Mouse (Mus musculus): ENCODE results near the gene Snapc3. TPM values are rescaled to one million over a fixed set of nuclear protein-coding genes. Genes with fewer than 3 reads are reported as not detected.

The Snapc3 gene
- total and polyA plus RNA-seq, 3 experiments: 18.2 to 28.7 (median 18.8) TPM

DNA sequence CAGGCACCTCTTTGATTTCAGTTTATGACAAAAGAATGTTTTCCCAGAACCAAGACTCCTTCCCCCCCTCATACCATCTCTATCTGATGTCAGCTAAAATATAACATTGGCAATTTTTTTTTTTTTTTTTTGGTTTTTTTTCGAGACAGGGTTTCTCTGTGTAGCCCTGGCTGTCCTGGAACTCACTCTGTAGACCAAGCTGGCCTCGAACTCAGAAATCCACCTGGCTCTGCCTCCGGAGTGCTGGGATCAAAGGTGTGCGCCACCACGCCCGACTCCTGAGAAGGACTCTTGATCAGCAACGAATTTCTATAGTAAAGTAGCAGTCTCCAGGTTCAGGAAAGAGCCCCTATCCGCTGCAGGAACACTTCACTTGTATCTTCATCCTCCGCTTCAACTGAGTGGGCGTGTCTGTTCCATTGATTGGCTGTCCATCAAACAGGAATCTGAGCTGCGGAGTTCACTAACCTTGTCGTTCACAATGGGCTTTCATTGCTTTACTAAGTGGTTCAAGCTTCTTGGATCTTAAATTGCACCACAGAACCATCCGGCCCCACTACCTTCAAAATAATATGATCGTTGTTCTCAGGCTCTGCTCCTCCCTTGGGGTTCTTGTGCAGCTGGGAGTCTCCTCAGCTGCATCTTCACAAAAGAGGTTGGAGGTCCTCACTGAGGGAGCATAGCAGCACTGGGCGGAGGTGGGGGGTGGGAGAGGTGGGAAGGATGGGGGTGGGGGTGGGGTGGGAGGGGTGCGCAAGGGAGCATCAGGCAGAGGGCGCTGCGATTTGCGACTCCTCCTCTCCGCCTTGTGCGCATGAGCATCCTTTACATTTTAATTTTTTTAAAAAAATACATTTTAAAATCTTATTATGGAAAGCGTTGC is 82.9 kb downstream of the Snapc3 start:
- Histone ChIP-seq H3K27ac (ENCODE audit: insufficient read depth, low read depth) (no peak overlapping the region), H3K9me3 (replicated peaks; ENCODE audit: low read length) (no peaks in the 10 kb centered on the region), H3K4me1 (ENCODE audit: control insufficient read depth in 1 of 2, insufficient read depth in 2 of 2) (peaks cover 2 to 4% of the 10 kb centered on the region in 2 experiments; a peak in 2 of 4 replicates), H3K79me2 (replicated peaks; ENCODE audit: control insufficient read depth, extremely low read depth, insufficient read depth, poor library complexity, severe bottlenecking) (no peaks in the 10 kb centered on the region), H3K4me2 (ENCODE audit: insufficient read depth, low read depth, poor library complexity, severe bottlenecking) (no peak overlapping the region), H3K4me3 (replicated peaks in 1 of 3; ENCODE audit: low read depth in 2 of 3, low read length in 2 of 3, poor library complexity in 1 of 3) (no peak overlapping the region), H3K9ac (ENCODE audit: insufficient read depth, low read depth) (no peak overlapping the region), H3K36me3 (replicated peaks in 1 of 2; ENCODE audit: control insufficient read depth in 1 of 2, insufficient read depth in 1 of 2, low read length in 1 of 2) (no peaks in the 10 kb centered on the region), H3K27me3 (replicated peaks) (no peaks in the 10 kb centered on the region)
- DNase-seq (ENCODE audit: extremely low read depth): no peak
- dilution Hi-C loops (cut with MboI; ENCODE audit: extremely low pct_ligation_motif_present, extremely low pct_unique_long_range_greater_than_20kb, low sequenced_read_pairs): no loop called here
- in situ Hi-C loops (cut with MboI; ENCODE audit: low pct_ligation_motif_present, low pct_unique_long_range_greater_than_20kb, low sequenced_read_pairs): loop anchor here (25.0 kb wide), 1 partner anchor 188 kb away; the partner anchor contains the start of gene Ttc39b
- TF ChIP-seq RAD21 (IDR thresholded peaks at IDR 0.05; ENCODE audit: low read depth, low read length) (no peak), USF1 (IDR thresholded peaks at IDR 0.05; ENCODE audit: low read depth, low read length) (no peak), SIN3A (IDR thresholded peaks at IDR 0.05; ENCODE audit: low read length) (no peak), USF2 (conservative IDR thresholded peaks at IDR 0.05; ENCODE audit: low read depth, low read length) (no peak), MAFK (IDR thresholded peaks at IDR 0.05; ENCODE audit: insufficient replicate concordance, low read length) (no peak), NELFE (IDR thresholded peaks at IDR 0.05; ENCODE audit: low read depth, low read length) (no peak), NRF1 (IDR thresholded peaks at IDR 0.05; ENCODE audit: low read depth, low read length) (no peak), EP300 (IDR thresholded peaks at IDR 0.05; ENCODE audit: low read length) (no peak), ZKSCAN1 (IDR thresholded peaks at IDR 0.05; ENCODE audit: borderline replicate concordance, low read depth, low read length) (no peak), HCFC1 (IDR thresholded peaks at IDR 0.05; ENCODE audit: low read depth, low read length) (no peak), PAX5 (IDR thresholded peaks at IDR 0.05; ENCODE audit: low read length) (no peak), ELF1 (IDR thresholded peaks at IDR 0.05; ENCODE audit: low read depth, low read length) (no peak), E2F4 (IDR thresholded peaks at IDR 0.05; ENCODE audit: insufficient replicate concordance, low read depth, low read length) (no peak)

DNA sequence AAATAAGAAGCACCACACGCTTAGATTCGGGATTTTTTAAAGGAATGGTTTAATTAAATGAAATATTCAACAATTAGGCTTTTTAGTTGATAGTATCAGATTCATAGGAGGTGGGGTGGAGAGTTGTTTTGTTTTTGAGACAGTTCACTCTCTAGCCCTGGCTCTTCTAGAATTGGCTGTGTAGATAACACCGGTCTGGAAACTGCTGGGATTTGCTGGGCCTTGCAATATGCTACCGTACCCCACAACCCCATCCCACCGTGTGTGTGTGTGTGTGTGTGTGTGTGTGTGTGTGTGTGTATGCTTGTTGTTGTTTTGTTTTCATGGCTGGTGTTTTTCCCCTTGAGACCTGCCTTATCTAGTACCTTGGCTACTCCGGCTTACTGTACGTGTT is 83.5 kb downstream of the Snapc3 start:
- peaks cover 2 to 4% of the 10 kb centered on the region in 2 experiments; a peak in 2 of 4 replicates for H3K4me1 ChIP-seq (ENCODE audit: control insufficient read depth in 1 of 2, insufficient read depth in 2 of 2)
- no peaks in the 10 kb centered on the region for H3K79me2 ChIP-seq (replicated peaks; ENCODE audit: control insufficient read depth, extremely low read depth, insufficient read depth, poor library complexity, severe bottlenecking)
- H3K27ac ChIP-seq (ENCODE audit: insufficient read depth, low read depth): no peak overlapping the region
- no peaks in the 10 kb centered on the region for H3K36me3 ChIP-seq (replicated peaks in 1 of 2; ENCODE audit: control insufficient read depth in 1 of 2, insufficient read depth in 1 of 2, low read length in 1 of 2)
- H3K4me2 ChIP-seq (ENCODE audit: insufficient read depth, low read depth, poor library complexity, severe bottlenecking): no peak overlapping the region
- no peak for DNase-seq (ENCODE audit: extremely low read depth)
- H3K27me3 ChIP-seq (replicated peaks): no peaks in the 10 kb centered on the region
- in situ Hi-C loops (cut with MboI; ENCODE audit: low pct_ligation_motif_present, low pct_unique_long_range_greater_than_20kb, low sequenced_read_pairs): loop anchor here (25.0 kb wide), 1 partner anchor 189 kb away; the partner anchor contains the start of gene Ttc39b
- no peak overlapping the region for H3K4me3 ChIP-seq (replicated peaks in 1 of 3; ENCODE audit: low read depth in 2 of 3, low read length in 2 of 3, poor library complexity in 1 of 3)
- H3K9me3 ChIP-seq (replicated peaks; ENCODE audit: low read length): no peaks in the 10 kb centered on the region
- no peak overlapping the region for H3K9ac ChIP-seq (ENCODE audit: insufficient read depth, low read depth)
- dilution Hi-C loops (cut with MboI; ENCODE audit: extremely low pct_ligation_motif_present, extremely low pct_unique_long_range_greater_than_20kb, low sequenced_read_pairs): no loop called here
- TF ChIP-seq NELFE (IDR thresholded peaks at IDR 0.05; ENCODE audit: low read depth, low read length) (no peak), MEF2A (IDR thresholded peaks at IDR 0.05; ENCODE audit: borderline replicate concordance, low read depth, low read length) (no peak)

Data from CH12.LX (cell line).